Mouse (Mus musculus) G1E (cell line): Measurements from ENCODE around the gene Galnt18. TPM values are rescaled to one million over a fixed set of nuclear protein-coding genes. Genes with fewer than 3 reads are reported as not detected.

Source experiments
- ATAC-seq: 2 replicates; pipeline ENCODE4 v1.8.0; 2016; ENCODE audit warnings: mild to moderate bottlenecking; ENCODE audit not compliant: insufficient number of reproducible peaks, poor library complexity, low FRiP score, severe bottlenecking; ENCODE audit errors: extremely low read depth
- DNase-seq: peaks from one replicate; pipeline ENCODE4 v3.0.0; 2012; ENCODE audit warnings: low spot score
- H3K27me3 ChIP-seq: 2 replicates; pipeline ENCODE4 v1.6.1; 2012; ENCODE audit warnings: mild to moderate bottlenecking, low read length, inconsistent platforms; ENCODE audit not compliant: insufficient read depth
- H3K36me3 ChIP-seq: replicated peaks from 2 replicates; pipeline ENCODE3; 2012; ENCODE audit warnings: mild to moderate bottlenecking, inconsistent platforms
- H3K4me1 ChIP-seq: 2 replicates; pipeline ENCODE4 v1.6.1; 2012; ENCODE audit warnings: low read depth, low read length, inconsistent platforms, mixed read lengths; ENCODE audit not compliant: insufficient read depth
- H3K4me3 ChIP-seq: 2 replicates; pipeline ENCODE4 v1.5.1; 2012; ENCODE audit warnings: low read depth, mild to moderate bottlenecking, inconsistent platforms, low read length, moderate library complexity, mixed read lengths
- H3K9me3 ChIP-seq: replicated peaks from 2 replicates; pipeline ENCODE4 v1.6.1; 2012; ENCODE audit warnings: inconsistent platforms
- CTCF ChIP-seq: IDR thresholded peaks from 2 replicates; pipeline ENCODE4 v1.5.1; 2012; ENCODE audit warnings: low read depth, low read length, inconsistent platforms, mixed read lengths
- GATA1 ChIP-seq: IDR thresholded peaks from 2 replicates; pipeline ENCODE4 v1.6.1; 2012; ENCODE audit warnings: borderline replicate concordance, low read length, inconsistent platforms, mixed read lengths
- GATA2 ChIP-seq: IDR thresholded peaks from 2 replicates; pipeline ENCODE4 v1.6.1; 2012; ENCODE audit warnings: low read depth, low read length, inconsistent platforms, borderline replicate concordance
- POLR2AphosphoS5 ChIP-seq: IDR thresholded peaks from 2 replicates; pipeline ENCODE4 v1.6.1; 2012; ENCODE audit warnings: low read depth, low read length, inconsistent platforms; ENCODE audit not compliant: insufficient replicate concordance
- TAL1 ChIP-seq: conservative IDR thresholded peaks from 2 replicates; pipeline ENCODE4 v1.6.1; 2012; ENCODE audit warnings: low read depth, low read length, inconsistent platforms, mixed read lengths
- polyA plus RNA-seq: library from polyadenylated mRNA; stranded (reverse); fragments of >175 nt; gene quantifications from 2 replicates; pipeline ENCODE4 v1.2.3, GENCODE M21; 2012
- total RNA-seq, 2 experiments: library from RNA; stranded (forward) in 1 of 2; stranded (reverse) in 1 of 2; fragments of 200-1000 nt in 1 of 2; fragments of >200 nt in 1 of 2; fragmentation: Nextera tagmentation in 1 of 2; gene quantifications; 2 replicates each; pipeline ENCODE4 v1.2.3; 2014 to 2017

Galnt18 gene
- total RNA-seq (2014; fragmentation: Nextera tagmentation) (not detected in 2 replicates), total RNA-seq (2017) (not detected in 2 replicates), polyA plus RNA-seq (not detected in 2 replicates)

DNA sequence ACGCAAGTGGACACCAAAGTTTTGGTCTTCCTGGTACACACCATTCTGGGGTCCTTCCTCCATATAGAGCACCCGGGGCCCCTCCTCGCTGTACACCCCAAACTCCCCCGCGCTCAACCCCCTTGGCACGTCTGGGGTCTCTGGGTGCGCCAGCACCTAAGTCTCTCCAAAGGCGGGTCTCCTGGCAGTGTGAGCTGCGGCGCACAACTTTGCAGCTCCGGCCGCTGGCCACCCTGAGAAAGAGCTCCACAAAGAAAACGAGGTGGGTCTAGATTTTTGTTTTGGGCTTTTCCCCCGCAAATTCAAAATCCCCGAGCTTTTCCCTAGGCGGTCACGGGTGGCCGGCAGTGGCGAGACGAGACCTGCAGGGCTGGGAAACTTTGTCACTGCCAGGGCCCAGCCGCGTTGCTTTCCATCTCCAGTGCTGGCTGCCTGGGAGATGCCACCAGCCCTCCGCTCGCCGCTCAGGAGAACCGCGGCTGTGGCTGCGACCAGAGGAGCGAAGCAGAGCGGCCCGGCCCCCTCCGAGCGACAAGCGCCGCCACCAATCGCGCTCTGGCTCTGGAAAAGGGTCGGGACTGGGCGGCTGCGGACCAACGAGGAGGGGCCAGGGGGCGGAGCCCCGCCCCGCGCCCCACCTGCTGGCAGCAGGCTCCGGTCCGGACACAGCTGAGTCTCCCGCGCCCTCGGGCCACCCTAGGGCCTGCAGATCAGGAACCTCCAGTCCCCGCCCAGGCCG lies at the start of gene Galnt18:
Galnt18 (minus strand) TSS at position 474 of the 739 bp plus-strand sequence.
- ATAC-seq (no peak), DNase-seq (no peak)
- Histone ChIP-seq H3K4me3 (no peak within 1 kb of the TSS), H3K9me3 (peaks cover 25% of the 10 kb centered on the region), H3K27me3 (no peaks in the 10 kb centered on the region; the same call in 1 of the 2 replicates), H3K4me1 (no peaks in the 10 kb centered on the region), H3K36me3 (no peaks in the 10 kb centered on the region)
- TF ChIP-seq GATA1 = no peak
- TF ChIP-seq GATA2 = no peak

- DNase-seq (no peak), ATAC-seq (no peak)
- Histone ChIP-seq H3K36me3 (no peaks in the 10 kb centered on the region), H3K4me3 (no peak overlapping the region), H3K27me3 (no peaks in the 10 kb centered on the region), H3K4me1 (no peaks in the 10 kb centered on the region), H3K9me3 (peaks cover 14% of the 10 kb centered on the region)
- TF ChIP-seq POLR2AphosphoS5 (no peak), GATA2 (no peak), CTCF (no peak), TAL1 (no peak), GATA1 (no peak)
These were observed 47.6 kb upstream of the Galnt18 start for GRCm38 (mm10) chr7:111827337-111827736.

DNA sequence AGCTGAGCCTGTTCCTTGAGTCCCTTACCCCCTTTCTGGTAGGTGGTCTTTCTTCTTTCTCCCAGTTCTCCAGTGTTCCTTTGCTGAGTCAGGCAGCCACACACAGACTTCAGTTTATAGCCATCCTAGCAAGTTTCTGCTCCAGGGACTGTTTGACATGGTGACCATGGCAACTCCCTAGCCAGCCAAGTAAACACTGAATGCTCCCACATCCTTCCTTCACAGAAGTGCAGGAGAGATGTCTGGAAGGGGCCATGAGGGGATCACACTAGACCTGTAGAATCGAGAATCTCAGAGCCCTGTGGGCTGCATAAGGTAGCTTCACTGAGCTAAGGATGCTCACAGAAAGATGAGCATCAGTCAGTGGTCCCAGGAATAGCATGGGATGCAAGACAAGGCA lies 33.3 kb upstream of the Galnt18 start:
- DNase-seq (no peak), ATAC-seq (no peak)
- Histone ChIP-seq H3K9me3 (peaks cover 2% of the 10 kb centered on the region; the same call in 1 of the 2 replicates), H3K27me3 (no peaks in the 10 kb centered on the region), H3K4me3 (no peak overlapping the region), H3K4me1 (no peaks in the 10 kb centered on the region), H3K36me3 (no peaks in the 10 kb centered on the region)
- TF ChIP-seq POLR2AphosphoS5 (no peak), CTCF (no peak), TAL1 (no peak), GATA2 (no peak), GATA1 (no peak)

DNA sequence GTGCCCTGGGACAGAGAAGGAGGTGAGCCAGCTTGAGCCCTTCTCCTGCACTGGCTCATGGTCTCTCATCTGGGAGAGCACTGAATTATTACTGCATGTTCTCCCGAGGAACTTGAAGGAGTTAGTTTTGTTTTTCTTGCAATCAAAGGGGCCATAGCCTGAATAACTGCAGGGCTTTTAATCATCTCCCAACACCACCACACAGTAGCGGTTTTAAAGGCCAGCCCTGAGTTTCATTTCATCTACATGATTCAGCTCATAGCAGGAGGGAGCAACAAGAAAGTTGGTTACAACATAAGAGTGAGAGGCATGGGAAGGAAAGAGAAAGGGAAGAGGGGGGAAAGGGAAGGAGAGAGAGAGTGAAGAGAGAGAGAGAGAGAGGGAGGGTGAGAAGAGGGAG lies 31.3 kb upstream of the Galnt18 start:
- ATAC-seq (no peak), DNase-seq (no peak)
- H3K4me1 ChIP-seq = no peaks in the 10 kb centered on the region
- H3K4me3 ChIP-seq = no peak overlapping the region
- TF ChIP-seq POLR2AphosphoS5 (no peak), GATA2 (no peak), CTCF (no peak)
- H3K27me3 ChIP-seq = no peaks in the 10 kb centered on the region
- peaks cover 2% of the 10 kb centered on the region; the same call in 1 of the 2 replicates for H3K9me3 ChIP-seq
- H3K36me3 ChIP-seq = no peaks in the 10 kb centered on the region

- H3K27me3 ChIP-seq = no peaks in the 10 kb centered on the region
- H3K4me1 ChIP-seq = no peaks in the 10 kb centered on the region
- H3K9me3 ChIP-seq = peaks cover 2% of the 10 kb centered on the region; the same call in 1 of the 2 replicates
- H3K36me3 ChIP-seq = no peaks in the 10 kb centered on the region
- no peak for ATAC-seq
- no peak for DNase-seq
- no peak overlapping the region for H3K4me3 ChIP-seq
- TF ChIP-seq GATA2 = no peak
These were observed 30.0 kb upstream of the Galnt18 start for GRCm38 (mm10) chr7:111809796-111810195.

DNA sequence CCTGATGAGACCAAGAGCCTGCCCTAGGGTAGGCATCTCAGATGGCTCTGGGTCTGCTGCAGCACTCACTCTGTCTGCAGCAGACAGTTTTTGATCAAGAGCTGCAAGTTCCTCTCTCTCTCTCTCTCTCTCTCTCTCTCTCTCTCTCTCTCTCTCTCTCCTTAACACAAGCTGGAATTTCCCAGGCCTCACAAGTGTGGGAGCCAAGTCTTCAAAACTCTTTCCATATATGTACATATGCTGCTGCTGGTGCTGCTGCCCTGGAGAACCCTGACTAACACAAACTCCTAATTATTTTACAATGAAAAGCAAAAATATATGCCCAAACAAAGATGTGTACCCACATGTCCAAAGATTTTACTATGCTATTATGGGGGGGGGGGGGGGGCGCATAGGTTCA lies 26.3 kb upstream of the Galnt18 start:
- ATAC-seq (no peak), DNase-seq (no peak)
- no peak for TF ChIP-seq GATA1
- TF ChIP-seq TAL1 = no peak
- no peak for TF ChIP-seq CTCF
- TF ChIP-seq POLR2AphosphoS5 = no peak
- TF ChIP-seq GATA2 = no peak

DNA sequence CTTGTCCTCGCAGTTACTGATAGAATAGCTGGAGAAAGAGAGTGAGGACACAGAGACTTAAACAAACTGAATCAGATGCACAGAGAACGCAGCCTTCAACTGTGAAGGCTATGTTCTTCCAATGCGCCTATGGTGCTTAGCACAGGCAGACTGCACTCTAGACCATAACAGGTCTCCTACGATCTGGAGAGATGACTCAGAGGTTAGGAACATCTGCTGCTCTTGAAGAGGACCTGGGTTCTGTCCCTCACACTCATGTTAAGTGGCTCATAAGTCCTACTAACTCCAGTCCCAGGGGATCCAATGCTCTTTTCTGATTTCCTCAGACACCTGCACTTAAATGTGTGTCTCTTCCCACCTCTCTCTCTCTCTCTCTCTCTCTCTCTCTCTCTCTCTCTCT lies 24.9 kb upstream of the Galnt18 start:
- DNase-seq = no peak
- Histone ChIP-seq H3K4me1 (no peaks in the 10 kb centered on the region), H3K36me3 (no peaks in the 10 kb centered on the region), H3K27me3 (no peaks in the 10 kb centered on the region), H3K9me3 (no peaks in the 10 kb centered on the region), H3K4me3 (no peak overlapping the region)
- ATAC-seq = no peak
- no peak for TF ChIP-seq GATA2
- TF ChIP-seq POLR2AphosphoS5 = no peak
- TF ChIP-seq CTCF = no peak
- no peak for TF ChIP-seq TAL1
- no peak for TF ChIP-seq GATA1

More for the DNA sequence above, 26.3 kb upstream of the Galnt18 start:
- H3K4me1 ChIP-seq = no peaks in the 10 kb centered on the region
- H3K9me3 ChIP-seq = 0 out of 2 replicates have a peak, but pooled peaks cover 2% of the 10 kb centered on the region
- H3K4me3 ChIP-seq = no peak overlapping the region
- no peaks in the 10 kb centered on the region for H3K27me3 ChIP-seq
- no peaks in the 10 kb centered on the region for H3K36me3 ChIP-seq
